Mouse (Mus musculus) thymus, adult 2 months (tissue): Measurements from ENCODE around the gene S100a16. TPM values are rescaled to one million over a fixed set of nuclear protein-coding genes. Genes with fewer than 3 reads are reported as not detected.

Experiments used
- DNase-seq: peaks from one replicate; pipeline ENCODE4 v3.0.0; 2021
- H3K27ac ChIP-seq: fragments of 200-500 bp; 2 replicates; pipeline ENCODE4 v1.5.1; 2012; ENCODE audit warnings: low read length, control low read depth; ENCODE audit not compliant: control insufficient read depth, insufficient read depth
- H3K27me3 ChIP-seq: fragments of 200-500 bp; 2 replicates; pipeline ENCODE4 v1.6.1; 2012; ENCODE audit warnings: mild to moderate bottlenecking, low read length, moderate library complexity, mixed read lengths; ENCODE audit not compliant: control insufficient read depth, insufficient read depth
- H3K36me3 ChIP-seq: fragments of 200-500 bp; 2 replicates; pipeline ENCODE4 v1.6.1; 2012; ENCODE audit warnings: mild to moderate bottlenecking, low read length, moderate library complexity; ENCODE audit not compliant: control insufficient read depth, insufficient read depth
- H3K4me1 ChIP-seq: fragments of 200-500 bp; replicated peaks from 2 replicates; pipeline ENCODE4 v1.6.1; 2012; ENCODE audit warnings: low read length; ENCODE audit not compliant: control insufficient read depth, insufficient read depth
- H3K4me3 ChIP-seq: fragments of 200-500 bp; 2 replicates; pipeline ENCODE4 v1.5.1; 2012; ENCODE audit warnings: mild to moderate bottlenecking, low read length, control low read depth, moderate library complexity; ENCODE audit not compliant: control insufficient read depth, insufficient read depth
- CTCF ChIP-seq: fragments of 200-500 bp; IDR thresholded peaks from 2 replicates; pipeline ENCODE4 v1.5.1; 2012; ENCODE audit warnings: mild to moderate bottlenecking, control low read depth, low read length, moderate library complexity, borderline replicate concordance; ENCODE audit not compliant: control insufficient read depth, poor library complexity, insufficient read depth; ENCODE audit errors: extremely low read depth
- POLR2A ChIP-seq: fragments of 200-500 bp; IDR thresholded peaks from 2 replicates; pipeline ENCODE4 v1.6.1; 2012; ENCODE audit warnings: mild to moderate bottlenecking, low read length, control low read depth, moderate library complexity; ENCODE audit not compliant: control insufficient read depth, poor library complexity, insufficient read depth; ENCODE audit errors: extremely low read depth
- WGBS: fragments of 180-500 bp; shearing (Covaris S2); methylation state at CpG from one replicate; pipeline ENCODE4 v1.1.7; 2018; 5-methylcytosine and 5-hydroxymethylcytosine counted together
- polyA plus RNA-seq: library from polyadenylated mRNA; depleted of rRNA; stranded (reverse); fragments of >200 nt; gene quantifications from 2 replicates; pipeline ENCODE4 v1.2.3, GENCODE M21; 2012; rRNA removed

Gene S100a16
- polyA plus RNA-seq = 45.4 and 69.6 TPM in 2 replicates

DNA sequence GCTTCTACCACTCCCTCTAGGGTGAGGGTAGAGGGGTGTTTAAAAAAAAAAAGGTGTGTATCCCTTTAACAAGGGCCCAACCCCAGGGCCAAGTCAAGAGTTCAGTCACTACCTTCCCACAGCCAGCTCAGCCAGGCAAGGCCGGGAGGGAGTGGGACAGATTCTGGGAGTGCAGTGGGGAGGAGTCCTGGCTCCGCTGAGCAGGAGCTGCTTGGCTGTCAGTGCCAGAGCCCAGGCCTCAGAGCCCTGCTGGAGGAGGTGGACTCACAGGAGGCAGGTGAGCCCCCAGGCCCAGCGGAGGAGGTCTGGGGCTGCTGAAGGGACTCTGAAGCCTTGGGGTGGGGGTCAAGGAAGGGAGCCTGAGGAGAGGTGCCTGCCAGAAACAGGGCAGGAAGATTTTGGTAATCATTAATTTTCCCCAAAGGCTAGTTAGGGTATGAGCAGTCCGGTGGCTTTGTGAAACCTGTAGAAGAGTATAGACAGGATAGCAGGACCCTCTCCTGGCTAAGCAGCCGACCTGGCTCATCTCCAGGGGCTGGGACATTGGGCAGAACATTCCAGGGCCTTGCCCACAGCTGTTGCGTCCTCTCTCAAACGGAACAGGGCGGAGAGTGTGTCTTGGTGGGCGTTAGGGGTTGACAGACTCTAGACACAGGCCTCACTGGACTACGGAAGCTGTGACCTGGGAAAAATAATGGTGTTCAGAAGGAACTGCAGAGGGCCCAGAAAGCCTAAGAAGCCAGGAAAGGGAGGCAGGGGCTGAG is at the start of gene S100a16:
S100a16 (plus strand) TSS at position 114 of the 764 bp plus-strand sequence.
- DNase-seq = no peak
- Histone ChIP-seq H3K36me3 (no peaks in the 10 kb centered on the region), H3K4me1 (no peaks in the 10 kb centered on the region), H3K4me3 (peak within 1 kb of the TSS; percentile 2; the same call in 1 of the 2 replicates), H3K27ac (no peak within 1 kb of the TSS), H3K27me3 (no peaks in the 10 kb centered on the region)
- TF ChIP-seq CTCF = no peak
- TF ChIP-seq POLR2A = no peak
- 89% methylated on average over 10 of the region's 10 CpGs for WGBS

DNA sequence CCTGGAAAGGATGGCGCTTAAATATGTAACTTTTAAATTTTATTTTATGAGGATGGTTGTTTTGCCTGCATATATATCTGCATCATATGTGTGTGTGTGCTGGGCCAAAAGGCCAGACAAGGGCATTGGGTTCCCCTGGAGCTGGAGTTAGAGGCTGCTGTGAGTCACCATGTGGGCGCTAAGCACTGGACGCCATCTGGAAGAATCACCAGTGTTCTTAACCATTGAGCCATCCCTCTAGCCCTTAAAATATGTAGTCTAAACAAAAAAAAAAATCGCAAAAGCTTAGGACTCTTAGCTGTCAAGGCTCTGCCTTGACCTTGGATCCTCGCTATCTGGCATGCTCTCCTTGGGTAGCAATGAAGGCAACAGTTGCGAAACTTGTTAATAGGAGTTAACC is 48.5 kb upstream of the S100a16 start:
- H3K36me3 ChIP-seq = peaks cover 44% of the 10 kb centered on the region

DNA sequence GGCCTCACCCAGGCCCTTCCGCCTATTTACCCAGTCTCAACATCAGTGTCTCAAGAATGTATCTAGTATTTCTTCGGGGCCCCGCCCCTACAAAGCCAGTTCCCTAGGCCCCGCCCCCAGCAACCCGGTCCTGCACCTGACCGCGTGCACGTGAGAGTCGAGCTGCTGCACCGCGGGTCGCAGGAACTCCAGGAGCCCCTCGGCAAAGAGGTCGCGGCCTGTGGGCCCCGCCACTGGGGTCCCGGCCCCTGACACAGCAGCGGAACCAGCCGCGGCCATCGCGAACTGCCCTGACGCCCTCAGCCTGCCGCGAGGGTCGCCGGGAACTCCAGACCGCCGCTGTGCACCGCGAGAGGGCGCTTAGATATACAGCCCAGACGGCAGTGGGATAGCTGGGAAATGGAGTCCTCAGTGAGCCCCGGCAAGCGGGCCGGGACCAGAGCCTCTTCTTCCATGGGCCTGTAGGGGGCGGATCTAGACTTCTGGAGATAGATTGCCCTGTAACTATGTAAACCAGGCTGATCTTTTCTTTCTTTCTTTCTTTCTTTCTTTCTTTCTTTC is 46.3 kb upstream of the S100a16 start, which contains the start of gene Snapin:
Snapin (minus strand) TSS at position 338 of the 561 bp plus-strand sequence.
- 0 out of 2 replicates have a peak, but pooled peaks cover 2% of the 10 kb centered on the region for H3K4me1 ChIP-seq
- H3K36me3 ChIP-seq = peaks cover 28% of the 10 kb centered on the region
- WGBS = under 1% methylated on average over 37 of the region's 37 CpGs
- H3K4me3 ChIP-seq = peak within 1 kb of the TSS; percentile 94
- no peak within 1 kb of the TSS for H3K27ac ChIP-seq
- H3K27me3 ChIP-seq = no peaks in the 10 kb centered on the region
- TF ChIP-seq POLR2A = peak; percentile 62
- peak; percentile 91 for TF ChIP-seq CTCF
- peak; percentile 95 for DNase-seq

More for the DNA sequence above, 48.5 kb upstream of the S100a16 start:
- no peak for DNase-seq
- no peak overlapping the region for H3K27ac ChIP-seq
- H3K4me1 ChIP-seq = 0 out of 2 replicates have a peak, but pooled peaks cover 2% of the 10 kb centered on the region
- TF ChIP-seq POLR2A (no peak), CTCF (no peak)
- no peaks in the 10 kb centered on the region for H3K27me3 ChIP-seq
- no peak overlapping the region for H3K4me3 ChIP-seq
- 97% methylated on average over 6 of the region's 6 CpGs for WGBS

DNA sequence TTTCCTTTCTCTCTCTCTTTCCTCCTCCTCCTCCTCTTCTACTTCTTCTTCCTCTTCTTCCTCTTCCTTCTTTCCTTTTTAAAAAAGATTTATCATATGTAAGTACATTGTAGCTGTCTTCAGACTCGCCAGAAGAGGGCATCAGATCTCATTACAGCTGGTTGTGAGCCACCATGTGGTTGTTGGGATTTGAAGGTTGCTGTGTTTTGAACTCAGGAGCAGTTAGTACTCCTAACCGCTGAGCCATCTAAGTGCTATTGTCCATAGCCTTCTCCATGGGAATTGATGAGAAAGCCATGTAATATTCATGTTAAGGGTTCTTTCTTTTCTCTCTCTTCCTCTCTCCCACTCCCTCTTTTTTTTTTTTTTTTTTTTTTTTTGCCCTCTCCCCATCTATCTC is 45.7 kb upstream of the S100a16 start:
- TF ChIP-seq CTCF = no peak
- TF ChIP-seq POLR2A = no peak
- 35% methylated on average over 2 of the region's 2 CpGs for WGBS
- Histone ChIP-seq H3K27ac (no peak overlapping the region), H3K27me3 (no peaks in the 10 kb centered on the region), H3K4me1 (0 out of 2 replicates have a peak, but pooled peaks cover 2% of the 10 kb centered on the region), H3K36me3 (peaks cover 27% of the 10 kb centered on the region), H3K4me3 (no peak overlapping the region)
- peak; percentile 53 for DNase-seq

DNA sequence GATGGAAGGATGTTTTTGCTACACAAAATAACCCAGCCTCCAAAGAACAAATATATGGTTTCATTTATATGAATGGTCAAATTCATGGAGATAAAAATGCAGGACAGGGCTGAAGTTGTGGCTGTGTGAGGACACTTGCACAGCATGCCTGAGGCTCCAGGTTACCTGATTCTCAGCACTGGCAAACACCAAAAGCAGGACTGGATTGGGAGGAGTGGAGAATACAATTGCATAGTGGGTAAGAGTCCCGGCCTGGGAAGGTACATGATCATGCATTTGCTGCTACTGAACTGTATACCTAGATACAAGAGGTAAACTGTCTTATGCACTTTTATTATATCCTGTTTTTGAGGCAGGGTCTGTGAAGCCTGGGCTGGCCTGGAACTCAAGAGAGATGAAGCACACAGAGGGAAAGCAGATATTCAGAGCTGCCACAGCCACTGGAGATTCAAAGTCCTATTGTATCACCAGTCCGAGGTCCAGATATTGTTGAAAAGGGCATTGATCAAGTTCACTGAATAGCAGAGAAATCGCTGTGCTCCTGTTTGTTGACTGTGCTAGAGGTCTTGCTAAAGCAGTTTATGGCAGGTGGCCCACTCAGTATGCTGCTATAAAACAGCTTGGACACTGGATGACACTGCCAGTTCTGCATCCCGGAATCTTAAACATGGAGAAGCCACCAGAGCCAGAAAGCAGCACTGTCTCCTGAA is 43.1 kb upstream of the S100a16 start:
- Histone ChIP-seq H3K4me3 (no peak overlapping the region), H3K4me1 (0 out of 2 replicates have a peak, but pooled peaks cover 2% of the 10 kb centered on the region), H3K36me3 (peaks cover 34% of the 10 kb centered on the region), H3K27ac (no peak overlapping the region), H3K27me3 (no peaks in the 10 kb centered on the region)
- no peak for DNase-seq
- WGBS = 90% methylated on average over 4 of the region's 4 CpGs
- no peak for TF ChIP-seq CTCF
- TF ChIP-seq POLR2A = no peak

DNA sequence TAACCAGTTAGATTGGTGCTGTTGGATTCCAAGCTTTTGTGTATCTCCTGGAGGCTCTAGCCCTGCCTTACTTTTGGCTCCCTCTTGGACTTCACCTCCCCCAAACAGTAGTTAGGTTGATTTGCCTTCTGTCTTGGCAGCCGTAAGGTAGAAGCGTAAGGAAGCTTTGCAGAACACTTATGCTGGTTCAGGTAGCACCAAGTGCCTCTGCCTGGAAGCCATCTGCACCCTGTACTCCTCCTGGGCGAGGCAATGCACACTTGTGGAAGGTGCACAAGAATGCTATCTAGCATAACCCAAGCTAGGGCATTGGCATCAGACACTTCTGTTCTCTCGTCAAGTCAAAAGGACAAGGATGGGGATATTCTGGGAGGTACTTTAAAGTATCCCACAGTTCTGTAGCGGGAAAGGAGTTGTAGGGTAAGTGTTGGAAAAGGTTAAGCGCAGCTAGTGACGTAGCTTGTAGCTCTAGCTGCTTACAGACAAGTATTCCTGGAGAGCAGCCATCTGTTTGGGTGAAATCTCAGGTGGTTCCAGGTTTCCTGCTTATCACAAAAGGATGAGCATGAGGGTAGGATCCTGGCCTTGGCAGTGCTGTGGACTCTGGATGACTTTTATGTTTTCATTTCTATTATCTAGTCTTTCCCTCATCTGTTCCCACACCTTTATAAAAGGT is 41.1 kb upstream of the S100a16 start:
- Histone ChIP-seq H3K36me3 (peaks cover 51% of the 10 kb centered on the region), H3K4me3 (no peak overlapping the region), H3K27me3 (no peaks in the 10 kb centered on the region), H3K27ac (no peak overlapping the region), H3K4me1 (no peaks in the 10 kb centered on the region)
- TF ChIP-seq CTCF (no peak), POLR2A (no peak)
- WGBS = 97% methylated on average over 7 of the region's 7 CpGs
- no peak for DNase-seq
